In the genomic region with DNA sequence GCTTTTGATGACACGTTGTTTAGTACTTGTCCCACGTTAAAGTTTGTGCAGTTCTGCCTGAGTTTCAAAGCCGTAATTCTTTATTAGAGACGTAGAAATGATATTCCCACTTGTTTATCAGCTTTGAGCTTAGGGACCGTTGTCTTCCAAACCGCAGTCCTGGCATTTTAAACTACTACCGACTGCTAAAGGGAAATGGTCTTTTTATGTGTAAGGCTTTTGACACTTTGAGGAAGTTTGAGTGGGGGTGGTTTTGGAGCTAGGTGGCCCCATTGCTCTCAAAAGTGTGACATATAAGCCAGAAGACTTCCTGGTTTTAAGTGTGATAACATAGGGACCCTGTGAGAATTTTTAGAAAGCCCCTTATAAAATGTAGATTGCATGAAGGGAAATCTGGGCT, we compare ENCODE assay signal across 8 mouse cellular contexts. TPM values are rescaled to one million over a fixed set of nuclear protein-coding genes. Genes with fewer than 3 reads are reported as not detected.
DNase-seq lines count a peak whose midpoint lies in the region; ATAC-seq and TF ChIP-seq lines count a peak whose summit lies in the region.

No protein-coding gene starts in this region.

- TF ChIP-seq POLR2A in MEL (IDR thresholded peaks at IDR 0.05; ENCODE audit: control insufficient read depth in 1 of 2, insufficient read depth in 1 of 2, low read depth in 1 of 2, low read length in 2 of 2, poor library complexity in 1 of 2): peak in 1 of 2 experiments; percentile 21; a peak in 1 of 4 replicates

- peak overlapping the region; percentile 80 for H3ac ChIP-seq in C2C12 (ENCODE audit: control insufficient read depth, insufficient read length, low read depth)

- no peak for TF ChIP-seq RAD21 in MEL (IDR thresholded peaks at IDR 0.05; ENCODE audit: low read depth, low read length)

- peak overlapping the region; percentile 93 for H3K9ac ChIP-seq in MEL (ENCODE audit: control insufficient read depth, low read depth, low read length, poor library complexity, severe bottlenecking)
- peak overlapping the region; percentile 90 for H3K9ac ChIP-seq in heart, embryonic 14.5 days (ENCODE audit: low read length)
- H3K9ac ChIP-seq in liver, postnatal 0 days (replicated peaks): peak overlapping the region; percentile 78
- peak overlapping the region; percentile 75 for H3K9ac ChIP-seq in neural tube, embryonic 14.5 days (replicated peaks; ENCODE audit: low read depth, low read length)

- TF ChIP-seq CTCF in C2C12 (IDR thresholded peaks at IDR 0.05; ENCODE audit: control insufficient read depth, insufficient read depth, insufficient read length) (no peak), MEL (IDR thresholded peaks at IDR 0.05 in 2 of 3, conservative IDR thresholded peaks at IDR 0.05 in 1 of 3; ENCODE audit: control insufficient read depth in 1 of 3, insufficient read depth in 1 of 3, low read depth in 2 of 3, low read length in 3 of 3, poor library complexity in 1 of 3, severe bottlenecking in 1 of 3) (no peak; a peak in 1 of 6 replicates)
- TF ChIP-seq CTCF in liver, postnatal 0 days (IDR thresholded peaks at IDR 0.05; ENCODE audit: low read depth): no peak

- DNase-seq in MEL (ENCODE audit: low read depth, low spot score): peak; percentile 88
- no peak for DNase-seq in liver, postnatal 0 days
- DNase-seq in layer of hippocampus, postnatal 36 days: no peak
- no peak for DNase-seq in cerebellum, adult 11 months
- no peak for DNase-seq in right cerebral cortex, adult 18-20 months

- H3K36me3 ChIP-seq in C2C12 (ENCODE audit: control insufficient read depth, insufficient read depth) (peaks cover 11% of the 10 kb centered on the region), MEL (ENCODE audit: control insufficient read depth in 1 of 2, insufficient read depth in 2 of 2, low read length in 2 of 2) (peaks cover 6 to 27% of the 10 kb centered on the region in 2 experiments)
- peaks cover 24% of the 10 kb centered on the region for H3K36me3 ChIP-seq in heart, embryonic 14.5 days (ENCODE audit: control insufficient read depth, insufficient read depth, low read length)
- peaks cover 17% of the 10 kb centered on the region; the same call in 1 of the 2 replicates for H3K36me3 ChIP-seq in liver, postnatal 0 days (replicated peaks; ENCODE audit: insufficient read depth, low read length)
- H3K36me3 ChIP-seq in neural tube, embryonic 14.5 days (ENCODE audit: control insufficient read depth, insufficient read depth, low read length): peaks cover 5% of the 10 kb centered on the region; the same call in 1 of the 2 replicates

- H3K79me2 ChIP-seq in C2C12 (ENCODE audit: control insufficient read depth, insufficient read depth): peaks cover 48% of the 10 kb centered on the region
- H3K79me2 ChIP-seq in MEL (ENCODE audit: control insufficient read depth, insufficient read depth, low read length, poor library complexity): peaks cover 41% of the 10 kb centered on the region

- H3K79me3 ChIP-seq in C2C12 (ENCODE audit: low read depth): peaks cover 28% of the 10 kb centered on the region

- H3K27me3 ChIP-seq in C2C12 (ENCODE audit: control insufficient read depth, insufficient read depth, insufficient read length) (peaks cover 3% of the 10 kb centered on the region), MEL (ENCODE audit: control insufficient read depth in 1 of 2, insufficient read depth in 2 of 2, low read length in 2 of 2) (peaks cover 0 to 1% of the 10 kb centered on the region in 2 experiments; a peak in 1 of 4 replicates)
- no peaks in the 10 kb centered on the region for H3K27me3 ChIP-seq in heart, embryonic 14.5 days (ENCODE audit: control insufficient read depth, insufficient read depth, low read length)
- no peaks in the 10 kb centered on the region for H3K27me3 ChIP-seq in liver, postnatal 0 days (ENCODE audit: insufficient read depth, low read length)
- H3K27me3 ChIP-seq in neural tube, embryonic 14.5 days (ENCODE audit: control insufficient read depth, insufficient read depth, low read length): no peaks in the 10 kb centered on the region

- 7% methylated on average over 7 of the region's 7 CpGs for WGBS in heart, embryonic 14.5 days
- 3% methylated on average over 7 of the region's 7 CpGs for WGBS in liver, postnatal 0 days (ENCODE audit: insufficient replicate concordance)
- WGBS in neural tube, embryonic 14.5 days: 28% methylated on average over 7 of the region's 7 CpGs

- peak overlapping the region; percentile 88 for H3K27ac ChIP-seq in MEL (ENCODE audit: control insufficient read depth, low read depth, low read length)
- H3K27ac ChIP-seq in heart, embryonic 14.5 days (replicated peaks in 1 of 2; ENCODE audit: control insufficient read depth in 1 of 2, insufficient read depth in 1 of 2, low read depth in 2 of 2, low read length in 2 of 2): peak overlapping the region in 1 of 2 experiments; percentile 83; a peak in 1 of 4 replicates
- H3K27ac ChIP-seq in liver, postnatal 0 days (ENCODE audit: low read depth): peak overlapping the region; percentile 79
- H3K27ac ChIP-seq in neural tube, embryonic 14.5 days (ENCODE audit: low read depth, low read length): no peak overlapping the region

- H3K4me2 ChIP-seq in heart, embryonic 14.5 days (ENCODE audit: low read length): peak overlapping the region; percentile 92
- peak overlapping the region; percentile 88 for H3K4me2 ChIP-seq in liver, postnatal 0 days (ENCODE audit: low read depth, low read length)
- H3K4me2 ChIP-seq in neural tube, embryonic 14.5 days (ENCODE audit: low read depth, low read length): peak overlapping the region; percentile 99

- H3K4me3 ChIP-seq in C2C12 (ENCODE audit: insufficient read depth, poor library complexity, severe bottlenecking) (peak overlapping the region; percentile 83), MEL (ENCODE audit: control insufficient read depth in 1 of 2, insufficient read depth in 1 of 2, low read depth in 2 of 2, low read length in 2 of 2) (peak overlapping the region; percentile 86 to 90)
- H3K4me3 ChIP-seq in heart, embryonic 14.5 days (ENCODE audit: control insufficient read depth in 1 of 2, insufficient read depth in 1 of 2, low read depth in 1 of 2, low read length in 2 of 2): peak overlapping the region; percentile 66 to 78
- H3K4me3 ChIP-seq in liver, postnatal 0 days (ENCODE audit: low read depth, low read length): peak overlapping the region; percentile 73
- peak overlapping the region; percentile 58 for H3K4me3 ChIP-seq in neural tube, embryonic 14.5 days (ENCODE audit: low read depth, low read length)

- H3K4me1 ChIP-seq in MEL (ENCODE audit: control insufficient read depth in 1 of 2, insufficient read depth in 2 of 2, low read length in 2 of 2): peaks cover 8 to 16% of the 10 kb centered on the region in 2 experiments; a peak in 3 of 4 replicates
- peaks cover 0 to 24% of the 10 kb centered on the region in 2 experiments for H3K4me1 ChIP-seq in heart, embryonic 14.5 days (ENCODE audit: control insufficient read depth in 2 of 2, insufficient read depth in 2 of 2, low read length in 2 of 2)
- peaks cover 13% of the 10 kb centered on the region for H3K4me1 ChIP-seq in liver, postnatal 0 days (ENCODE audit: insufficient read depth)
- peaks cover 16% of the 10 kb centered on the region for H3K4me1 ChIP-seq in neural tube, embryonic 14.5 days (ENCODE audit: control insufficient read depth, insufficient read depth, low read length)

- ATAC-seq in heart, embryonic 14.5 days (ENCODE audit: insufficient number of reproducible peaks, insufficient read depth, low FRiP score, low read depth): no peak
- ATAC-seq in liver, postnatal 0 days: no peak
- ATAC-seq in neural tube, embryonic 14.5 days (ENCODE audit: low read depth): no peak

- no peaks in the 10 kb centered on the region for H3K9me3 ChIP-seq in MEL (replicated peaks; ENCODE audit: insufficient read depth, low read length)
- no peaks in the 10 kb centered on the region for H3K9me3 ChIP-seq in heart, embryonic 14.5 days (ENCODE audit: control insufficient read depth, low read length)
- H3K9me3 ChIP-seq in liver, postnatal 0 days (ENCODE audit: low read length): no peaks in the 10 kb centered on the region
- H3K9me3 ChIP-seq in neural tube, embryonic 14.5 days (ENCODE audit: control insufficient read depth, low read length): no peaks in the 10 kb centered on the region

- TF ChIP-seq EP300 in MEL (IDR thresholded peaks at IDR 0.05; ENCODE audit: low read depth in 1 of 2, low read length in 2 of 2): peak; percentile 58 to 75; a peak in 3 of 4 replicates
- no peak for TF ChIP-seq EP300 in liver, postnatal 0 days (IDR thresholded peaks at IDR 0.05; ENCODE audit: low read depth)

TF ChIP-seq in C2C12, 6 proteins besides CTCF, POLR2A, EP300 and RAD21:
- TF ChIP-seq MAX (IDR thresholded peaks at IDR 0.05): no peak
- TF ChIP-seq FOSL1 (IDR thresholded peaks at IDR 0.05; ENCODE audit: insufficient read depth, low read length, poor library complexity, severe bottlenecking): no peak
- TF ChIP-seq MYOD1 (IDR thresholded peaks at IDR 0.05; ENCODE audit: control insufficient read depth, insufficient read length, low read depth): no peak
- no peak for TF ChIP-seq USF1 (IDR thresholded peaks at IDR 0.05; ENCODE audit: low read depth)
- no peak for TF ChIP-seq MYOG (IDR thresholded peaks at IDR 0.05; ENCODE audit: control insufficient read depth, extremely low read depth, insufficient read length)
- no peak for TF ChIP-seq CEBPB (IDR thresholded peaks at IDR 0.05; ENCODE audit: low read depth)

TF ChIP-seq in MEL, 35 proteins besides CTCF, POLR2A, EP300 and RAD21 (continues in another document):
- no peak for TF ChIP-seq E2F4 (IDR thresholded peaks at IDR 0.05; ENCODE audit: borderline replicate concordance, low read depth, low read length)
- TF ChIP-seq NELFE (IDR thresholded peaks at IDR 0.05; ENCODE audit: low read depth, low read length): peak; percentile 56
- TF ChIP-seq CHD1 (IDR thresholded peaks at IDR 0.05; ENCODE audit: low read depth, low read length): no peak
- no peak for TF ChIP-seq NRF1 (IDR thresholded peaks at IDR 0.05; ENCODE audit: insufficient read depth, low read depth, low read length, poor library complexity, severe bottlenecking)
- no peak for TF ChIP-seq ZC3H11A (IDR thresholded peaks at IDR 0.05; ENCODE audit: low read depth, low read length)
- TF ChIP-seq MEF2A (IDR thresholded peaks at IDR 0.05; ENCODE audit: extremely low read depth, insufficient replicate concordance, low read depth, low read length, poor library complexity, severe bottlenecking): no peak
- peak; percentile 37; the same call in 1 of the 2 replicates for TF ChIP-seq MAX (IDR thresholded peaks at IDR 0.05; ENCODE audit: low read length)
- TF ChIP-seq GATA1 (IDR thresholded peaks at IDR 0.05; ENCODE audit: low read depth, low read length): 0 out of 2 replicates have a peak, but pooled peaks have one; percentile 2

RNA-seq across cellular contexts. Expression of a gene that starts 0.9 kb away (rescaled TPM):
- polyA plus RNA-seq in C2C12 (2012; fragmentation: generic; extraction: Trizol) (7.2 TPM), MEL (2012; ENCODE audit: insufficient read depth in 1 of 2, insufficient read length in 2 of 2, low read depth in 1 of 2, low replicate concordance in 2 of 2, missing spikeins in 1 of 2) (10 to 100 TPM; 18.6 to 50.5 TPM)
- total RNA-seq in MEL (2012; rRNA removed): 13.5 and 15.5 TPM in 2 replicates
- 12.6 and 13.7 TPM in 2 replicates for polyA plus RNA-seq in heart, embryonic 14.5 days (2014; fragmentation: Nextera tagmentation; extraction: Ambion mirVana)
- 4.7 and 5.5 TPM in 2 replicates for polyA plus RNA-seq in liver, postnatal 0 days (2015; fragmentation: Nextera tagmentation; extraction: Ambion mirVana)
- 25.9 and 29.1 TPM in 2 replicates for polyA plus RNA-seq in neural tube, embryonic 14.5 days (2014; fragmentation: Nextera tagmentation; extraction: Ambion mirVana)
- 10 to 100 TPM; 29.3 to 30.2 TPM for total RNA-seq in layer of hippocampus, postnatal 36 days (2021)
